Mouse (Mus musculus) liver, postnatal 0 days (tissue): ENCODE data around the gene Pdhb. TPM values are rescaled to one million over a fixed set of nuclear protein-coding genes. Genes with fewer than 3 reads are reported as not detected.

Source experiments
- ATAC-seq: fragments of 200-750 bp; cut with Nextera tagmentation; 2 replicates; pipeline ENCODE4 v1.8.0; 2017; ENCODE audit warnings: mild to moderate bottlenecking, moderate library complexity
- DNase-seq: peaks from one replicate; pipeline ENCODE4 v3.0.0-alpha.2; 2016
- H3K27ac ChIP-seq: fragments of 300-500 bp; sonication (generic); 2 replicates; pipeline ENCODE4 v1.5.1; 2014; ENCODE audit warnings: antibody characterized with exemption, moderate library complexity, mild to moderate bottlenecking, low read depth
- H3K27me3 ChIP-seq: fragments of 300-500 bp; sonication (generic); 2 replicates; pipeline ENCODE4 v1.6.1; 2014; ENCODE audit warnings: low read length, control low read depth, mixed read lengths; ENCODE audit not compliant: insufficient read depth
- H3K36me3 ChIP-seq: fragments of 300-500 bp; sonication (generic); replicated peaks from 2 replicates; pipeline ENCODE4 v1.6.1; 2014; ENCODE audit warnings: mild to moderate bottlenecking, control low read depth, low read length, moderate library complexity, mixed read lengths; ENCODE audit not compliant: insufficient read depth
- H3K4me1 ChIP-seq: fragments of 300-500 bp; sonication (generic); 2 replicates; pipeline ENCODE4 v1.6.1; 2014; ENCODE audit warnings: antibody characterized with exemption, mild to moderate bottlenecking, control low read depth; ENCODE audit not compliant: insufficient read depth
- H3K4me2 ChIP-seq: fragments of 300-500 bp; sonication (generic); 2 replicates; pipeline ENCODE4 v1.6.1; 2014; ENCODE audit warnings: low read depth, mild to moderate bottlenecking, low read length, moderate library complexity, mixed read lengths
- H3K4me3 ChIP-seq: fragments of 300-500 bp; sonication (generic); 2 replicates; pipeline ENCODE4 v1.5.1; 2014; ENCODE audit warnings: low read depth, low read length
- H3K9ac ChIP-seq: fragments of 300-500 bp; sonication (generic); replicated peaks from 2 replicates; pipeline ENCODE4 v1.6.1; 2014; ENCODE audit warnings: mild to moderate bottlenecking, moderate library complexity
- H3K9me3 ChIP-seq: fragments of 300-500 bp; sonication (generic); 2 replicates; pipeline ENCODE4 v1.6.1; 2016; ENCODE audit warnings: mild to moderate bottlenecking, control low read depth, low read length, mixed read lengths
- CTCF ChIP-seq: sonication (generic); IDR thresholded peaks from 2 replicates; pipeline ENCODE4 v1.5.1; 2016; ENCODE audit warnings: antibody characterized with exemption, low read depth
- EP300 ChIP-seq: IDR thresholded peaks from 2 replicates; pipeline ENCODE4 v1.6.1; 2016; ENCODE audit warnings: antibody characterized with exemption, low read depth, mild to moderate bottlenecking
- WGBS: fragments of 180-500 bp; shearing (Covaris S2); extraction: QIAGEN DNeasy Blood & Tissue Kit; methylation state at CpG from one replicate; pipeline ENCODE4 v1.1.7; 2014; ENCODE audit not compliant: insufficient replicate concordance; 5-methylcytosine and 5-hydroxymethylcytosine counted together
- polyA plus RNA-seq: library from polyadenylated mRNA; unstranded; fragments of >200 nt; fragmentation: Nextera tagmentation; extraction: Ambion mirVana; gene quantifications from 2 replicates; pipeline ENCODE4 v1.2.1, GENCODE M21; 2015

Gene Pdhb
- polyA plus RNA-seq, 1 experiment from 2014 or later = 125 TPM

DNA sequence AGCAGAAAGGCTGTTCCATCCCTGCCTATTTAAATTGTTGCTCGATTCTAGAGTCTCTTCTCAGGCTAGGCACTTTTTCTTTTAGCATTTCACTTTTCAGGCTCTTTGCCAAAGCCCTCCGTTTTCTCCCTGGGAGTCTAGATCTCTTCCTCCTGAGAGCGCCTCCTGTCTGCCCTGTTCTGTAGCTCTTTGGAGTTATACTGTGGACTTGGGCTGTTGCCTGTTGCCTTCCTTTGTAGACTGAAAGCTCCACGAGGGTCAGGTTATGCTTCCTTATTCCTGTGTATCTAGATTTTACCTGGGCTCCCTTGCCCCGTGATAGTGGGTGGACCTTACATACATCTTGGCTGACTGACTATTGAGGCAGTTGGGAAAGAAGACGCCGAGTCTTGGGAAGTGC is 45.4 kb upstream of the Pdhb start:
- Histone ChIP-seq H3K27ac (no peak overlapping the region), H3K4me3 (no peak overlapping the region), H3K9me3 (no peaks in the 10 kb centered on the region), H3K9ac (no peak overlapping the region), H3K36me3 (0 out of 2 replicates have a peak, but pooled peaks cover 3% of the 10 kb centered on the region), H3K4me2 (no peak overlapping the region), H3K27me3 (no peaks in the 10 kb centered on the region), H3K4me1 (peaks cover 32% of the 10 kb centered on the region)
- WGBS = 74% methylated on average over 7 of the region's 7 CpGs
- ATAC-seq (no peak), DNase-seq (no peak)
- TF ChIP-seq CTCF (no peak), EP300 (no peak)

DNA sequence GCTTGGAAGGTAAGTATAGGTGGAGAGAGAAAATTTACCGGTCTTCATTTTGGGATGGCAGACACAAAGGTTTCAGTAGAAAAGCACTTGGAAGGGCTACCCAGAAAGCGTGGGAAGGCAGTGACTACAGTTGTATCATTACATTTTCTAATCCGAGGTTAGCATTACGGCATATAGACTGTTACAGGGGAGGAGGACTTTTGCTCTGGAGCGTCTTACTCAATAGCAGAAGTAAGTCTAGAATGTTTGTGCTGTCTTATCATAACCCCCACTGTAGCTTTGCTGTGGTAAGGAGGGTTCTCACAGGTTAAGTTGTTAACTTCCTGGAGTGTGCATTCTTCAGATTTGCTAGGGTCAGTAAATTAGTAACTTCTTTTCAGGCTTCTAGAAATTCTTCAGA is 43.3 kb upstream of the Pdhb start:
- DNase-seq (no peak), ATAC-seq (no peak)
- Histone ChIP-seq H3K4me1 (peaks cover 31% of the 10 kb centered on the region), H3K9me3 (no peaks in the 10 kb centered on the region), H3K27me3 (no peaks in the 10 kb centered on the region), H3K4me2 (peak overlapping the region; percentile 74), H3K27ac (0 out of 2 replicates have a peak overlapping the region, but pooled peaks have one; percentile 1), H3K36me3 (no peaks in the 10 kb centered on the region), H3K9ac (no peak overlapping the region), H3K4me3 (no peak overlapping the region)
- WGBS = 46% methylated on average over 5 of the region's 5 CpGs
- TF ChIP-seq CTCF = no peak
- no peak for TF ChIP-seq EP300

- Histone ChIP-seq H3K4me2 (peak overlapping the region; percentile 74), H3K36me3 (no peaks in the 10 kb centered on the region), H3K9ac (peak overlapping the region; percentile 88), H3K27ac (peak overlapping the region; percentile 98), H3K27me3 (no peaks in the 10 kb centered on the region), H3K4me3 (peak overlapping the region; percentile 77), H3K9me3 (no peaks in the 10 kb centered on the region), H3K4me1 (peaks cover 29% of the 10 kb centered on the region)
- TF ChIP-seq EP300 = no peak
- TF ChIP-seq CTCF = no peak
- ATAC-seq (no peak), DNase-seq (peak; percentile 29)
- 20% methylated on average over 21 of the region's 21 CpGs for WGBS
These were observed 42.5 kb upstream of the Pdhb start for GRCm38 (mm10) chr14:8215208-8215778.

DNA sequence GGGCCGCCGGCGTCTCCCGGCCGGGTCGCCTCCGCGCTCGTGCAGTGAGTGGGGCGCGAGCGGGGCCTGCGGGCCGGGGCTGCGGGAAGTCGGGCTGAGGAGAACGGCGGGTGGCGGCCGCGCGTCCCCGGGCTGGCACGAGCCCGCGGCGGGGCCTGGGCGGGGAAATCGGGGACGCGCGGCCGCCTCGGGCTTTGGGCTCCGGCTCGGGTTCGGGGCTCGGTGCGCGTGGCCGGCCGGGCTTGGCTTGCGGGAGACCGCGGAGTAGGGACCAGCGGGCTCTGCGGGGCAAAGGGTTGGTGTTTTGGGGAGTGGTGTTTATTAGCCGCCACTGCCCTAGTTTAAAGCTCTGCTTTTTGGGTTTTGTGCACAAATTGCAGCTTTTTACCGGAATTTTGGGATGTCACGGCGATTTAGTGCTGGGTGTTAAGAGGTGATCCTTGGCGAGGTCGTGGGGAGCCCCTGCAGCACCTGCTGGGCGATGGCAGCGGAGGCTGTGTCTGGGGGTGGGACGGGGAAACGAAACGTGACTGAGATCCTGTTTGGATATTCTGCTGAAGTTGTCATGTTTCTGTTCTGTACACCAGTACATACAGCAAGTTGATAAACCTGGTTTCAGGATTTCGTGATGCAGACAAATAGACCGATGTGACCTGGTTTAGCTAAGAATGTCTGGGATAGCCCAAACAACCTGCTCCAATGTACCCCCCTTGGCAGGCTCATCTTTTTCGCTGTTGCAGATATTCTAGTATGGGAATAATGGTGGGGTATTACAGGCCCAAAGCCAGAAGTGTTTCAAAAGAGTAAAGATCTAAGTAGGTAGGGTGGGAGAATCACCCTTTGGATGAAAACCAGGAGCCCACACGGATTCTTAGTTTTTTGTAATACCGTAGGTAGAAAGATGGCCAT is 41.7 kb upstream of the Pdhb start:
- H3K4me1 ChIP-seq = peaks cover 29% of the 10 kb centered on the region
- peak overlapping the region; percentile 74 for H3K4me2 ChIP-seq
- H3K27me3 ChIP-seq = no peaks in the 10 kb centered on the region
- H3K4me3 ChIP-seq = peak overlapping the region; percentile 77
- peak; percentile 76 for ATAC-seq
- no peaks in the 10 kb centered on the region for H3K9me3 ChIP-seq
- no peaks in the 10 kb centered on the region for H3K36me3 ChIP-seq
- 3% methylated on average over 43 of the region's 63 CpGs for WGBS
- peak; percentile 81 for DNase-seq
- H3K27ac ChIP-seq = peak overlapping the region; percentile 98
- TF ChIP-seq EP300 (no peak), CTCF (no peak)
- H3K9ac ChIP-seq = peak overlapping the region; percentile 88

- DNase-seq (peak; percentile 100), ATAC-seq (peak; percentile 94)
- H3K4me1 ChIP-seq = peaks cover 26% of the 10 kb centered on the region
- no peaks in the 10 kb centered on the region for H3K27me3 ChIP-seq
- WGBS = 7% methylated on average over 35 of the region's 49 CpGs
- H3K27ac ChIP-seq = peak within 1 kb of the TSS; percentile 98
- H3K9me3 ChIP-seq = no peaks in the 10 kb centered on the region
- H3K4me3 ChIP-seq = peak within 1 kb of the TSS; percentile 77
- H3K9ac ChIP-seq = peak within 1 kb of the TSS; percentile 88
- peak; percentile 79 for TF ChIP-seq CTCF
- no peak for TF ChIP-seq EP300
- H3K4me2 ChIP-seq = peak within 1 kb of the TSS; percentile 74
- H3K36me3 ChIP-seq = no peaks in the 10 kb centered on the region
These were observed 41.0 kb upstream of the Pdhb start, which contains the start of gene Kctd6 for GRCm38 (mm10) chr14:8213803-8214224. Kctd6 (plus strand) TSS chr14:8214140.

DNA sequence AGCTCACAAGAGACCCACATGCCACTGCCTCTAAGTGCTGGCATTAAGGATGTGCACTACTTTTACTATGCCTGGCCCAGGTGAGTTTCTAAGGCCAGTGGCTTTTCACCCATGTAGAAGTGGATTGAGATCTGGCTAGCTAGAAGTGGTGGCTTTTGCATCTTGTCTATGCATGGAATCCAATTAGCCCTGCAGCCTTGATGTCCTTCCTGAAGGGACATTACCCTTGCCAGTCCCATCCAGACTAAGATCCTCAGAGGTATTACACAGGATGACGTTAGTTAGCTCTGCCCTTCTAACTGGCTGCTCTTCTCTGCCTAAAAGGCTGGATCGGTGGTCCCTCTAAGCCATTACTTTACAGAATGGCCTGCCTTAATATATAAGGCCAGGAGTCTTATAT is 40.2 kb upstream of the Pdhb start:
- H3K4me1 ChIP-seq = peaks cover 23% of the 10 kb centered on the region
- no peaks in the 10 kb centered on the region for H3K36me3 ChIP-seq
- H3K9me3 ChIP-seq = no peaks in the 10 kb centered on the region
- DNase-seq (peak; percentile 8), ATAC-seq (no peak)
- no peak overlapping the region for H3K27ac ChIP-seq
- H3K27me3 ChIP-seq = no peaks in the 10 kb centered on the region
- no peak overlapping the region for H3K4me2 ChIP-seq
- no peak for TF ChIP-seq EP300
- TF ChIP-seq CTCF = no peak
- WGBS = 82% methylated on average over 2 of the region's 2 CpGs
- H3K4me3 ChIP-seq = no peak overlapping the region
- no peak overlapping the region for H3K9ac ChIP-seq
